Mouse (Mus musculus) cerebellum, postnatal 10 days (tissue): ENCODE results near the gene Ccr1.
"Not testable (repeated sequence)": the region's sequence is repeated elsewhere in the genome, so short reads cannot be mapped to it uniquely, and the experiment has no call there.

ENCODE experiments used
- DNase-seq, 2 experiments: peaks; one replicate each; pipeline ENCODE4 v3.0.0; 2021; ENCODE audit warnings: mixed read lengths in 2 of 2

Ccr1 gene

DNA sequence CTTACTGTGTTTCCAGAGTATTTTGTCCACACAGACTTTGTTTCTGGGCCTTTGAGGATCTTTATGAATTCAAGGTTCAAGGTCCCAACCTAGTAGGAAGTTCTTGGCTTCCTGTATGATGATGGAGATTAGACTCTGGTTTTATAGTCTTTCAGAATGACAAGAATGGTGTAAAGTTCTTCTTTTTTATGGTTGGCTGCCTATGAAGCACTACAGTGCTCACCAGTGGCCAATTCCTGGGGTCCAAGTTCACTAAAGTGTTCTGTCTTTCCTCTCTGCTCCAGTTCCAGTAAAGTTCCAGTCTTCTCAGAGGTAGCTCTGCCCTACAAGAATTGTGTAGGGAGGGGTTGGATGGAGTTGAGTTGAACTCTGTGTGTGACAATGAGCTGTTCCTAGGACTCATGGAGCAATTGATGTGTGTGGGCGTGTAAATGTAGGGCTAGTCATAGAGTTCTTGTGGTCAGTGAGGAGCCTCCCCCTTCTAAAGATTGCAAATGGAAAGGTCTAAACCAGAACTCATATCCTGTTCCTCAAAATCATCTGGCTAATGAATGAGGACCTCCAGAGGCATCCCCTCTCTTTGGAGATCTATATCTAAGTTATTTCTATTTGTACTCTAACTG lies at the start of gene Ccr1:
Gene Ccr1, minus strand, starts transcription at position 403 of the 623 bp plus-strand sequence.
- DNase-seq = no peak

- DNase-seq = no peak
Observed at GRCm38 (mm10) chr9:124016048-124016447, 47.6 kb upstream of the Ccr1 start.

- no peak for DNase-seq
Observed at GRCm38 (mm10) chr9:124014985-124015652, 46.6 kb upstream of the Ccr1 start.

GRCm38 (mm10) chr9:124013270-124013669 lies 44.8 kb upstream of the Ccr1 start:
- DNase-seq = no peak

GRCm38 (mm10) chr9:124012691-124013090 lies 44.2 kb upstream of the Ccr1 start:
- no peak for DNase-seq

- no peak for DNase-seq
Observed at GRCm38 (mm10) chr9:123999784-124000183, 31.3 kb upstream of the Ccr1 start.

GRCm38 (mm10) chr9:123997719-123998118 lies 29.2 kb upstream of the Ccr1 start:
- no peak for DNase-seq

DNA sequence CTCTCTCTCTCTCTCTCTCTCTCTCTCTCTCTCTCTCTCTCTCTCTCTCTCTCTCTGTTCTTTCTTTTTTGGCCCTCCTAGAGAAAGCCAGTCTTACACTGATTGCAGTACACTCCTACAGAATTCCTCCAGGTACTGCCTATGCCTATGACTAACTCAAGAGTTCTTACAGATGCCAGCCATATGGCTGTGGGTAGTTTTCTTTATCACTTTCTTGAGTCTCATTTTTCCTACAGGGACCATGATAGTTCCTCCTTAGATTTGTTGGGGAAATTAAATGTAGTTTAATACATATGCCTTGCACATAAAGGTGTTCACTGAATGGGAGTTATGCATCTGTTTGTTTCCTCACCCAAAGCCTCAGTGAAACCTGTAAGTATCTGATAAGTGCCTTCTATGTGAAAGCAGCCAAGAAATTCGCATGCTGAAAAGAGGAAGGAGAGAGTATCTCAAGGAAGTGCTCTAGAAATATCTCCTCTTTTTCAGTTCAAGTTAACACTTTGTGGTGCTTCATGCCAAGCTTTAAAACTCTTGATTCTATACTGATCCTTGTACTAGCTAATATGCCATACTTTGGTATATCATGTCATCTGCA lies 22.9 kb upstream of the Ccr1 start:
- DNase-seq = no peak

DNA sequence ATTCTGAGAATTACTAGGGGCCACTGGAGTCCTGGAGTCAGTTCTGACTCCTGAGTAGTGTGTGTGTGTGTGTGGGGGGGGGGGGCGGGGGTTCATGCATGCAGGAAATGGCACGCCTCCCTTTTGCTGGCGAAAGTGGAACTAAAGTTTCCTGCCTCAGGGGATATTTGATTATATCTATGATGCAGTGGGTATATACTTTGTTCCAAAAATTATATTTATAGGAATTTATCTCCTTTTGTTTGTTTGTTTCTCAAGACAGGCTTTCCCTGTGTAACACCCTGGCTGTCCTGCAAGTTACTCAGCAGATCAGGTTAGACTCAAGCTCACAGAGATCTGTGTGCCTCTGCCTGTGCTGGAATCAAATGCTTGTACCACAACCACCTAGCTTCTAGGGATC lies 21.2 kb upstream of the Ccr1 start:
- no peak for DNase-seq

DNA sequence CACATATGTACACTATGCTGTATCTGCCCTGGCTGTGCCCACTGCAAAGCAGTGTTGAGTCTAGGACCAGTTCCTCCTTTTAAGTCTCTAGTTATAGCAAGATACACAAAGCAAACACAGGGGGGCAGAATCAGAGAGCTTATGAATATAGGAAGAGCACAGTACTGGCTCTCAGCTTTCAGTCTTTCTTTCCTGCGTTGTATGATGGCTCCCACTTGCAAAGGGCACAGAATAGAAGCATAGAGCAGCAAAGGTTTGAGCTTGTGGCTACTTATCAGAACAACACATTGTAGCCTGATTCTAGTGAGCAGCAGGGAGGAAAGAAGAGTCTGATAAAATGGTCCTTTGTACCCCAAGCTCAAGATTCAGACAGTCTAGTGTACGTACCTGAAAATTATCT lies 17.7 kb upstream of the Ccr1 start:
- DNase-seq = no peak

DNA sequence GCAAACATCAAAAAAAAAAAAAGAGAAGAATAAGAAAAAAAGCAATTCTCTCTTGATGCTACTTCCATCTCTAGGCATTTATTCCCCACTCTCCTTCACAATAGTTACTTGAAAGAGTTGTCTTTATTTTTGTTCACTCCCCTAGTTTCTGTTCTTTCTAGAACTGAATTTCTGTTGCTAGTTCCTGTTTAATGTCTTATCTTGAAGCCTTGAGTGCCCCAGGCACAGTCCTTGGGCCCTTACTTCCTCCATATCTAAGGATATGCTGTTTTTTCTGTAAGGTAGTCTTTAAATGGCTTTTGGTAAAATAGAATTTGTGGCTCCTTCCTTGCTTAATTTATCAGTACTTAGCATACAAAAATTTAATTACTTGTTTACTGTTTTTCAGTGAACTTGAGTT lies 16.5 kb upstream of the Ccr1 start:
- no peak for DNase-seq

GRCm38 (mm10) chr9:123982720-123983119 lies 14.2 kb upstream of the Ccr1 start:
- no peak for DNase-seq

- DNase-seq = no peak
Observed at GRCm38 (mm10) chr9:123981909-123982308, 13.4 kb upstream of the Ccr1 start.

GRCm38 (mm10) chr9:123980858-123981475 lies 12.5 kb upstream of the Ccr1 start:
- DNase-seq = not testable (repeated sequence)

DNA sequence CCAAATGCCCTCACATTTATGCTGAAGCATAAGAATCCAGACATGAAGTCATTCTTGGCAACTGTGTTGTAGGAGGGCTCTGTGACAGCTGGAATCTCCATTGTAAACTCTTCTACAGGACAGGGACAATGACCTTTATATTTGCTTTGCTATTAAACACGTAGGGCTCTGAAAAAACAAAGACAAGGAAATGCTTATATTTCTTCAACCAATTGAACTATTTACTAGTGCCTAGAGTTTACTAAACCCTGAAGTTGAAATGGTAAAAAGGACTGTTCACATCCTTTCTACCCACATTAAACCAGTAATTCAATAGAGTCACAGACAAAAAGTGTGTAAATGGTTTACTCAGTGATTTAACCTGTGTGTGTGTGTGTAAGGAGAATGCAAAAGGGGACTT lies 9.8 kb upstream of the Ccr1 start, which contains the start of gene Ccr1l1:
Gene Ccr1l1, minus strand, starts transcription at position 101 of the 400 bp plus-strand sequence.
- no peak for DNase-seq

GRCm38 (mm10) chr9:123976876-123977663 lies 8.6 kb upstream of the Ccr1 start:
- DNase-seq = no peak

- no peak for DNase-seq
Observed at GRCm38 (mm10) chr9:123975630-123976029, 7.1 kb upstream of the Ccr1 start.

DNA sequence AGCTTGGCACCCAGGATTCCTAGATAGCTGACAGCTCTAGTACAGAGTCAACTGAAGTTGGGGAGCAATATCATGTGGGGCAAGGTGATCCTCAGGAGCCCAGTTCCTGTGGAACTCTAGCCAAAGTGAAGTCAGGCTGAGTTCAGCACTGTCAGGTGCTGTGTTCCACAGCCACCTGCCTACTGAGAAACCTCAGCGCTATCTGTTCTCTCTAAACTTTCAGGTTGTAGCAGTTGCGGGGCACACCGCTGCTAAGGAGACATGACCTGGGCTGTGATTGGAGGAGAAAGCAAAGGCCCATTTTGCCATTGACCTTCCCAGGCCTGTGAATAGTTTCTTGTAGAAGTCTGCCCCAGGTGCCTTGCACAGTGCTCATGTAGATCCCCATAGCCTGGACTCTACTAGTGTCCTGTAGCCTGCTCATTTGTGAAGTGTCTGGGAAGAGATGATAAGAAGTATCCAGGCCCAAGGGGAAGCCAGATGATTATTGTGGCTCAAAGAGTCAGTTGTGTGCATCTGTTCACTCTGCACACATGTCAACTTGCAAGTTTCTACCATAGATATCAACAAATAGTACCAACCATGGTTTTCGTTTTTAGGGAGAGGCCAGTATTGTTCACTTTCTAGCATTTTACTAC lies 1.5 kb downstream of the Ccr1 start:
- DNase-seq = not testable (repeated sequence)

DNA sequence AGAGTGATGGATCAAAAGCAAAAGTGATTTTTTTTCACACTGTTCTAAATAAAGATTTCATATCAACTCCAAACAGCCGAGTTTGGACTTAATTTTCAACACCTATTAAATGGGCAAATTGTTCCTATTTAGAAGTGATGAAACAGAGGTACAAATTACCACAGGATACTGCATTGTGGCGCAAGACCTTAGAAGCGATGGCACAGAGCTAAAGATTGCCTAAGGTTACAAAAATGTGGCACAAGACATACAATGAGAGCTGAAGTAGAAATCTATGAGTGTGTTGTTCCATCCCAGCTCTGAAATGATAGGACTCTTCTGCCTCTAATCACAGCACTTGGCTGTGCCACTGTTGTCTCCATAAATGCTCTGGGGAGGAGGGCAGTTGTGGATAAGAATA lies 3.7 kb downstream of the Ccr1 start:
- DNase-seq = no peak

DNA sequence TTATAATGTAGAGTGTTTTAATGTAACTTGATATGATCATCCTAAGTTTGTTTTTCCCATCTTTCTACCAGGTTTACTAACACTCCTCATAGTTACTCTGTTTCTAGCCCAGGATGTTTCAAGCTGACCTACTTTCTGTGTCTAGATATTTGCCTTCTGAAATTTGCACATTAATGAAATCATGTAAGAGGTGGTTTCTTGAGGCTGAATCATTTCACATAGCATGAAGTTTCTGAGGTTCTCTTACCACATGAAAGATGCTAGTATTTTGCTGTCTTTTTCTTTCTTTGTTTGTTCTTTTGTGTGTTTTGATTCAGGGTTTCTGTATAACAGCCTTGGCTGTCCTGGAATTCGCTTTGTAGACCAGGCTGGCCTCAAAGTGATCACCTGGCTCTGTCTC lies 8.3 kb downstream of the Ccr1 start:
- no peak for DNase-seq

DNA sequence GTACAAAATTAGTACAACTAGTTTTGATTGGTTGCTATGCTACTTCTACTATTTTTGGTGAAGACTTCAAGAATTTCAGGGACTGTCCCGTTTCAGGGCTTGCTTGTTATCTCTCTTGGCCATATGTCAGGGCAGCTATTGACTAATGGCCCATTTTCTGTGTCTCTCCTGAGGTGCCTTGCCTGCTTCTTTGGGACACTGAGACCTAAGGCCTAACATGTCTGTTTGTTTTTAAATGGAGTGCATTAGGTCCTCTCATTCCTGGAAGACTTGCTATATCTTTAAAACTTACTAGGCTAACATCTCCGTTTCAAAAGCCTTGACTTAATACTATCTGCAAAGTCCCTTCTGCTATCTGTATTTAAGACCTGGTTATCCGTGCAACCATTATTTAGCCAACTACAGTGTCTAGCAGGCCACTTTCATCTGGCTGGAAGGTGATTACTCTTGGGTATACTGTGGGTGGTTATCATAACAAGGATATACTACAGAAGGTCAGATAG lies 10.5 kb downstream of the Ccr1 start:
- no peak for DNase-seq

DNA sequence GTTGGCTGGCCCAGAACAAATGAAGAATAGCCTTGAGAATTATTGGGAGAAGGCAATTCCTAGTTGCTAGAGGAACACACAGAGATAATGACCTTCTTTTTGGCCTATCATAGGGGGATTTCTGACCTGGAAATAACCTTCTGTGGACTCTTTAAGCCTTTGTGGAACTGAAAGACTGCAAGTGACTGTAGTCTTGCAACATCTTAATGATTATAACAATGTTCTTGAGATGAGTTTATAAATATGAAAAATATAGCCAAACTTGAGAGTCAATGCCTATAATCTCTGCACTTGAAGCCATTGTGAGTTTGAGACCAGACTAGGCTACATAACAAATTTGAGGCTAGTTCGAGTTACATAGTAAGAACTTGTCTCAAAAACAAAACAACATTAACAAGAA lies 11.6 kb downstream of the Ccr1 start:
- no peak for DNase-seq
